Mouse (Mus musculus): ENCODE results near the gene Plxnb2. TPM values are rescaled to one million over a fixed set of nuclear protein-coding genes. Genes with fewer than 3 reads are reported as not detected.

Gene Plxnb2
- total RNA-seq, 2 experiments from 2014 or later, result 51.0 to 58.7 TPM

DNA sequence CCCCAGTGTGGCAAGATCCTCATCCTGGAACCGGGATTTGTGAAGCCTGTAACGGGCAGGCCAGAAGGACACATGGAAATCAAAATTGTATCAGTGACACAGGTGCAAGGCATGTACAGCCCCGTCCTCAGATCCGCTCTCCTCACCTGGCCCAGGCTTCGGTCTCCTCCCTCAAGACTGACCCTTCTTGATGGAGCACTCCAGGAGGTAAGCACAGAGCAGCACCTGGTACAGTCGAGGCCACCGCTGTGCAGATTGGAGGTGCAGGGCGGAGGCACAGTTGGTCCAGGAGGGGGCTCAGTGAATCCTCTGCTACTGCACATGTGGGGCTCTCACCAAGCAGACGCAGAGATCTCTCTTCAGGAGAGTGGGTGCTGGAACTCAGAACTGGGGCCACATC, 55.2 kb downstream of the Plxnb2 start:
- no peak for DNase-seq

DNA sequence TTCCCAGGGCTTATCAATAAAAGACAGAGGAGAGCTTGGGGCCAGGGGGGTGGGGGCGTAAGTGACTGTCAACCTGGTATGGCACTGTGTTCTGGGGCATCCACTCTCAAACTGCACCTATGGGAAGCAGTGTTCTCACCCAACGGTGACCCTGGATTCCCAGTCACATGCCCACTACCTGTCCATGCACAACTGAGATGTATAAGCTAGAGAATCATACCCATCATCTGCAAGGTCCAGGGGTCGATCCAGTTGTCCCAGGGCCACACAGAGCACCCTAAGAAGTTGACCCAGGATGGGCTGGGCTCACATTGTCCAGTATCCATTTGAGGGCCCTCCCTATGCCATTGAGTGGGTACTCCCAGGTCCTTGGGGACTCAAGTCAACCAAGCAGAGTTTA, 56.3 kb downstream of the Plxnb2 start:
- no peak for DNase-seq

DNA sequence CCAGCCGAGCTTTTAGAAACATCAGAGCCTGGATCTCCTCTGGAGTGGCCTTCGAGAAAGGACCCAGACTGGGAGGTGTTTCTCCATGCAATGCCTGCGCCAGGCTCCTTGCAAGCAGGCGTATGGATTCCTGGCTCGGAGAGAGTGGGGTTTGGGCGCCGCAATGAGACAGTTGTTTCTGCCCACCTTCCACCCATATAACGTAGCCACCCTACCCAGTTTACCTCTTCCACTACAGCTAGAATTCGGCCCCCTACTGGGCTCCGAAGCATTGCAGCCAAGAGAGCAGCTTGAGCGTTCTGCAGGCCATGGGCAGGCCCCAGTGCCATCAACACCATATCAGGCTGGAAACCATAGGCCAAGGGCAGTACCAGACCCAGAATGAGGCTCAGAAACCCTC, 57.0 kb downstream of the Plxnb2 start:
- DNase-seq, result no peak

DNA sequence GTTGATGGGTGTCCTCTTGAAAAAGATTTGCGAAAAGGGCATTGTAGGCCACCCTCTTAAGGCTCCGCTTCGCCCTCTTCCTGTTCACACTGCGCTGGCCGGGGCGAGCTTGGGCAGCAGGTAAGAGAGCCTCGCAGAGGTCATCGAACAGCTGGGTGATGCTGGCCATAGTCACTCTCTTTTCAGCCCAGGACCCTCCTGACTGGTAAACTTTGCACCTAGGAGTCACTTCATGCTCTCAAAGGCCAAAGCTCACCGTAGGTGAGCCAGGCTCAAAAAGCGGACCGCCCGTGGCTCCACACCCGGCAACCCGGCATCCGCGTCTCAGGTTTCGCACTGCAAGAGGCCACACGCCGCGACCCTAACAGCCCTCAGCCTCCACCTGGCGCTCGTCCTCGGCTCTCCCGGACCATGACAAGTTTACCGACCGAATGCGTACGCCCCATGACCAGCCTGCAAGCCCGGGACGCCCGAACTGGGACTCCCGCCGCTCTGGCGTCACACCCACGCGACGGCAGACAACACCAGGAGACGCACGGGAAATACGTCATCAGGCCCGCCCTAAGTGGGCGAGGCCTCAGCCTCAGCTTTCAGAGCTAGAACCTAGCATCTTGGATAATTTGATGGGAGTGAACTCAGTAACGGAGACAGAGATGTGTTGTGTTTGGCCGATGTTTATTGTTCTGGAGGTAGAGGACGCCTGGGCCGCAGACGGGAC, 57.8 kb downstream of the Plxnb2 start, which contains the start of gene Tubgcp6:
Gene Tubgcp6, minus strand, starts transcription at position 464 of the 718 bp plus-strand sequence.
- peak; percentile 95 to 97 for DNase-seq

DNA sequence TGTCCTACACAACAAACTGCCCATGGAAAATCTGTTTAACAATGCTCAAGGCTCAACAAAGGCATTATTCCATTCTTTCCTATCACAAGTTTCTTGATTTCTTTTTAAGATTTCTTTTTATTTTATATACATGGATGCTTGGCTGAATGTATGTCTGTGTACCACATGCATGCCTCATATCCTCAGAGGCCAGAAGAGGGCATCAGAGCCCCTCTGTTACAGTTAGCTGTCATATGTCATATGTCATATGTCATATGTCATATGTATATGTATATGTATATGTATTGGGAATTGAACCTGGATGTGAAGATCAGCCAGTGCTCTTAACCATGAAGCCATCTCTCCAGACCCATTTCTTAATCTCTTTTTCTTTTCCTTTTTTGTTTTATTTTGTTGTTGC, 62.6 kb downstream of the Plxnb2 start:
- no peak for DNase-seq

DNA sequence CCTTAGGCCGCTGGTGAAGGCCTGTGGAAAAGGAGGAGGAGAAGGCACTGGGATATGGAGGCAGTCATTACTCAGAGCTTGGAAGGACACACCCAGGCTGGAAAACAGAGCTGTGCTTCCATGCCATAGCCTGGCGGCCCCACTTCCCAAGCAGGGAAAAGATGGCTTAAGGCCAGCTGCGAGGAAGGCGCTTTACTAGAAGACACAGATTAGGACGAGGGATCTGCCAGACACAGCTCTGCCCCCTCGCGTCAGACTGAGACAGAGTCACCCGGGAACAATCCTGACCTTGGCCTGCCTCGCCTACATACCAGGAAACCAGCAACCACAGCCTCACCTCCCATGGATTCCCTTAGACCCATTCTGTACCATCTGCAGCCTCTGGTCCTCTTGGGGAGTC, 70.4 kb downstream of the Plxnb2 start:
- DNase-seq, result no peak

DNA sequence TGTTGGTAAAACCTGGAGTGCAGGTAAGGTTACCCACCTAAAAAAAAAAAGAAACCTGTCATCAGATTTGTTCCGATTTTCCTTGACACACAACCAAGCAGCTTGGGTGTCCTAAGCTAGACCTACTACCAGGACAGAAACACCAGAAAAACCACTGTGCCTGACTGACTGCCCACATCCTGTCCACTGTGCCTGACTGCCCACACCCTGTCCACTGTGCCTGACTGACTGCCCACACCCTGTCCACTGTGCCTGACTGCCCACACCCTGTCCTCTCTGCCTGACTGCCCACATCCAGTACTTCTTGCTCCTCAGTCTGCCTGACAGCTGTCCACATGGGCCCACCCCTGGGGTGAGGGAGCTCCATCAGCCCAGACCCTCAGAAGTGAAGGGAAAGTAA, 73.6 kb downstream of the Plxnb2 start:
- DNase-seq, result no peak

DNA sequence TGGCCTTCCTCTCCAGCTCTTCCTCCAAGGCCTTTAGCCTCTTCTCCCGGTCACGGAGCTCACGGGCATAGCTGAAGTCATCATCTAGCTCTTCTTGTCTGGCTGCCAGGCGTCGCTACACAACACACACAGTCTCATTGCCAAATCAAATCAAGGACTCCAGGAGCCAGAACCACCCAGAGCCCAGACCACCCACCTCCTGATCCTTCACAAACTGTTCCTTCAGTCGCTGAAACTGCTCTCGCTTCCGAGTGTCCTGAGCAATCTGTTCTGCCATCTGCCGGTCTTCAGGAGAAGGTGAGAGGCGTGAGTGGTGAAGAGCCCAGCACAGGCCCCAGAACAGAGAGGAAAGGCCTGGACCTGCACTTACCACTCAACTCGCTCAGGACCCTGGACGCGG, 74.5 kb downstream of the Plxnb2 start:
- no peak for DNase-seq

Small RNAs within 50 kb of the gene (microRNA-seq; reads per million reads assigned to microRNA genes)
- gene Mir6958 (2.4 to 5.7 reads per million in 2 experiments), gene Mir7118 (0.90 to 1.3 reads per million in 2 experiments)

Other genes with a start within 250 kb of the Plxnb2 start
- 1 to 10 TPM; 2.5 to 2.9 TPM for gene Ttll8, start 226.4 kb downstream of the Plxnb2 start, total RNA-seq (2021)
- gene Mlc1, start 201.8 kb downstream of the Plxnb2 start, total RNA-seq (2021), result 100 to 1,000 TPM; 117 to 124 TPM
- not detected for gene Mov10l1, start 197.9 kb downstream of the Plxnb2 start, total RNA-seq (2021)
- 100 to 1,000 TPM; 156 to 159 TPM for gene Panx2, start 121.1 kb downstream of the Plxnb2 start, total RNA-seq (2021)
- 10 to 100 TPM; 23.0 to 26.9 TPM for gene Trabd, start 105.7 kb downstream of the Plxnb2 start, total RNA-seq (2021)
- 10 to 100 TPM; 20.3 to 21.7 TPM for gene Selenoo, start 91.7 kb downstream of the Plxnb2 start, total RNA-seq (2021)
- 10 to 100 TPM; 28.4 to 35.3 TPM for gene Tubgcp6, start 57.7 kb downstream of the Plxnb2 start, total RNA-seq (2021)
- 10 to 100 TPM; 14.3 to 14.7 TPM for gene Hdac10, start 52.1 kb downstream of the Plxnb2 start, total RNA-seq (2021)
- 1 to 10 TPM; 3.1 to 4.7 TPM for gene Mapk12, start 40.1 kb downstream of the Plxnb2 start, total RNA-seq (2021)
- gene Mapk11, start 31.2 kb downstream of the Plxnb2 start, total RNA-seq (2021), result 10 to 100 TPM; 21.9 to 22.8 TPM
- gene Dennd6b, start 15.7 kb upstream of the Plxnb2 start, total RNA-seq (2021), result 10 to 100 TPM; 33.5 to 38.7 TPM
- gene Ppp6r2, start 30.8 kb upstream of the Plxnb2 start, total RNA-seq (2021), result 100 to 1,000 TPM; 158 to 162 TPM
- gene Sbf1, start 134.5 kb upstream of the Plxnb2 start, total RNA-seq (2021), result 100 to 1,000 TPM; 330 to 340 TPM
- not detected for gene Adm2, start 141.9 kb upstream of the Plxnb2 start, total RNA-seq (2021)
- not detected for gene Miox, start 153.6 kb upstream of the Plxnb2 start, total RNA-seq (2021)
- 10 to 100 TPM; 19.7 to 21.4 TPM for gene Lmf2, start 174.9 kb upstream of the Plxnb2 start, total RNA-seq (2021)
- 10 to 100 TPM; 87.0 to 95.3 TPM for gene Ncaph2, start 174.9 kb upstream of the Plxnb2 start, total RNA-seq (2021)
- 10 to 100 TPM; 31.5 to 32.6 TPM for gene Sco2, start 193.1 kb upstream of the Plxnb2 start, total RNA-seq (2021)
- 1 to 10 TPM; 1.4 to 1.5 TPM for gene Tymp, start 196.3 kb upstream of the Plxnb2 start, total RNA-seq (2021)
- gene Odf3b, start 198.5 kb upstream of the Plxnb2 start, total RNA-seq (2021), result 1 to 10 TPM; 2.7 to 2.8 TPM
- under 1 TPM; 0.25 to 0.68 TPM for gene Klhdc7b, start 204.1 kb upstream of the Plxnb2 start, total RNA-seq (2021)
- gene Syce3, start 229.7 kb upstream of the Plxnb2 start, total RNA-seq (2021), result not detected
- 1 to 10 TPM; 1.8 to 2.3 TPM for gene Cpt1b, start 245.1 kb upstream of the Plxnb2 start, total RNA-seq (2021)
- gene C730034F03Rik, start 248.8 kb upstream of the Plxnb2 start, total RNA-seq (2021), result 1 to 10 TPM; 2.6 to 3.1 TPM
- under 1 TPM in 1 of 2 experiments, not detected in 1; 0.30 TPM for gene Gm44502, start 248.9 kb upstream of the Plxnb2 start, total RNA-seq (2021)
- gene Chkb, start 249.1 kb upstream of the Plxnb2 start, total RNA-seq (2021), result 10 to 100 TPM; 37.5 to 43.0 TPM